Mouse (Mus musculus) heart, embryonic 13.5 days (tissue): Measurements from ENCODE around the gene Gm7534. TPM values are rescaled to one million over a fixed set of nuclear protein-coding genes. Genes with fewer than 3 reads are reported as not detected.

Experiments
- ATAC-seq: fragments of 200-750 bp; cut with Nextera tagmentation; 2 replicates; pipeline ENCODE4 v1.8.0; 2017; ENCODE audit warnings: moderate TSS enrichment; ENCODE audit not compliant: insufficient number of reproducible peaks, low FRiP score, low TSS enrichment; ENCODE audit errors: extremely low read depth
- H3K27ac ChIP-seq: fragments of 300-500 bp; sonication (generic); replicated peaks from 2 replicates; pipeline ENCODE4 v1.5.1; 2015; ENCODE audit warnings: moderate library complexity, mild to moderate bottlenecking, inconsistent platforms
- H3K27me3 ChIP-seq: fragments of 300-500 bp; sonication (generic); replicated peaks from 2 replicates; pipeline ENCODE4 v1.6.1; 2015; ENCODE audit warnings: mild to moderate bottlenecking, inconsistent platforms
- H3K36me3 ChIP-seq: fragments of 300-500 bp; sonication (generic); 2 replicates; pipeline ENCODE4 v1.6.1; 2015; ENCODE audit warnings: mild to moderate bottlenecking, inconsistent platforms
- H3K4me1 ChIP-seq: fragments of 300-500 bp; sonication (generic); 2 replicates; pipeline ENCODE4 v1.6.1; 2015; ENCODE audit warnings: inconsistent platforms
- H3K4me2 ChIP-seq: fragments of 300-500 bp; sonication (generic); 2 replicates; pipeline ENCODE4 v1.6.1; 2015; ENCODE audit warnings: inconsistent platforms, mild to moderate bottlenecking, moderate library complexity
- H3K4me3 ChIP-seq: fragments of 300-500 bp; sonication (generic); 2 replicates; pipeline ENCODE4 v1.5.1; 2015; ENCODE audit warnings: moderate library complexity, mild to moderate bottlenecking, inconsistent platforms
- H3K9ac ChIP-seq: fragments of 300-500 bp; sonication (generic); 2 replicates; pipeline ENCODE4 v1.6.1; 2015; ENCODE audit warnings: inconsistent platforms, mild to moderate bottlenecking, moderate library complexity
- H3K9me3 ChIP-seq: fragments of 300-500 bp; sonication (generic); 2 replicates; pipeline ENCODE4 v1.6.1; 2016; ENCODE audit warnings: inconsistent platforms
- WGBS: fragments of 180-500 bp; shearing (Covaris S2); methylation state at CpG from one replicate; pipeline ENCODE4 v1.1.7; 2015; ENCODE audit warnings: mixed read lengths; 5-methylcytosine and 5-hydroxymethylcytosine counted together
- polyA plus RNA-seq: library from polyadenylated mRNA; unstranded; fragments of >200 nt; fragmentation: Nextera tagmentation; extraction: Ambion mirVana; gene quantifications from 2 replicates; pipeline ENCODE4 v1.2.1, GENCODE M21; 2015

The Gm7534 gene
- not detected in 2 replicates for polyA plus RNA-seq

- Histone ChIP-seq H3K4me2 (no peak within 1 kb of the TSS), H3K27me3 (no peaks in the 10 kb centered on the region), H3K36me3 (no peaks in the 10 kb centered on the region), H3K4me1 (no peaks in the 10 kb centered on the region), H3K4me3 (no peak within 1 kb of the TSS), H3K9me3 (no peaks in the 10 kb centered on the region), H3K9ac (no peak within 1 kb of the TSS), H3K27ac (no peak within 1 kb of the TSS)
- WGBS: 77% methylated on average over 4 of the region's 4 CpGs
- no peak for ATAC-seq
Measured at GRCm38 (mm10) chr4:134202904-134203303, at the start of gene Gm7534. TSS of gene Gm7534 (minus strand) at chr4:134203004.

GRCm38 (mm10) chr4:134252131-134252910 is 49.5 kb upstream of the Gm7534 start:
- peaks cover 77% of the 10 kb centered on the region for H3K27me3 ChIP-seq
- H3K4me1 ChIP-seq: peaks cover 81% of the 10 kb centered on the region
- peak overlapping the region; percentile 77 for H3K9ac ChIP-seq
- H3K9me3 ChIP-seq: no peaks in the 10 kb centered on the region
- H3K4me2 ChIP-seq: peak overlapping the region; percentile 96
- no peaks in the 10 kb centered on the region for H3K36me3 ChIP-seq
- 17% methylated on average over 22 of the region's 22 CpGs for WGBS
- peak overlapping the region; percentile 60 for H3K4me3 ChIP-seq
- peak overlapping the region; percentile 58; the same call in 1 of the 2 replicates for H3K27ac ChIP-seq
- ATAC-seq: no peak

GRCm38 (mm10) chr4:134251241-134252130 is 48.7 kb upstream of the Gm7534 start:
- peaks cover 72% of the 10 kb centered on the region for H3K4me1 ChIP-seq
- H3K4me2 ChIP-seq: peak overlapping the region; percentile 96
- H3K36me3 ChIP-seq: no peaks in the 10 kb centered on the region
- no peak for ATAC-seq
- WGBS: 1% methylated on average over 90 of the region's 91 CpGs
- H3K4me3 ChIP-seq: peak overlapping the region; percentile 60
- H3K27me3 ChIP-seq: peaks cover 86% of the 10 kb centered on the region
- H3K9ac ChIP-seq: peak overlapping the region; percentile 77
- H3K9me3 ChIP-seq: no peaks in the 10 kb centered on the region
- no peak overlapping the region for H3K27ac ChIP-seq

- Histone ChIP-seq H3K27ac (no peak overlapping the region), H3K27me3 (peaks cover 91% of the 10 kb centered on the region)
Measured at GRCm38 (mm10) chr4:134250930-134251240, 48.1 kb upstream of the Gm7534 start.

GRCm38 (mm10) chr4:134250116-134250929 is 47.5 kb upstream of the Gm7534 start:
- Histone ChIP-seq H3K9me3 (no peaks in the 10 kb centered on the region), H3K4me3 (peak overlapping the region; percentile 60), H3K27me3 (peaks cover 91% of the 10 kb centered on the region), H3K27ac (no peak overlapping the region), H3K36me3 (no peaks in the 10 kb centered on the region), H3K4me1 (peaks cover 65% of the 10 kb centered on the region), H3K9ac (peak overlapping the region; percentile 77), H3K4me2 (peak overlapping the region; percentile 96)
- no peak for ATAC-seq
- WGBS: 12% methylated on average over 27 of the region's 27 CpGs

More at GRCm38 (mm10) chr4:134250930-134251240, 48.1 kb upstream of the Gm7534 start:
- H3K36me3 ChIP-seq: no peaks in the 10 kb centered on the region
- H3K4me3 ChIP-seq: peak overlapping the region; percentile 60
- 15% methylated on average over 10 of the region's 10 CpGs for WGBS
- H3K4me2 ChIP-seq: peak overlapping the region; percentile 96
- ATAC-seq: no peak
- peaks cover 67% of the 10 kb centered on the region for H3K4me1 ChIP-seq
- H3K9ac ChIP-seq: peak overlapping the region; percentile 77
- no peaks in the 10 kb centered on the region for H3K9me3 ChIP-seq

- no peak for ATAC-seq
- peak overlapping the region; percentile 76 for H3K9ac ChIP-seq
- peaks cover 62% of the 10 kb centered on the region for H3K4me1 ChIP-seq
- under 1% methylated on average over 30 of the region's 30 CpGs for WGBS
- no peaks in the 10 kb centered on the region for H3K36me3 ChIP-seq
- H3K27me3 ChIP-seq: peaks cover 85% of the 10 kb centered on the region
- no peaks in the 10 kb centered on the region for H3K9me3 ChIP-seq
- H3K4me3 ChIP-seq: peak overlapping the region; percentile 60
- H3K27ac ChIP-seq: no peak overlapping the region
- peak overlapping the region; percentile 96 for H3K4me2 ChIP-seq
Measured at GRCm38 (mm10) chr4:134249651-134250050, 46.8 kb upstream of the Gm7534 start.

GRCm38 (mm10) chr4:134246719-134247258 is 44.0 kb upstream of the Gm7534 start, which contains the start of gene Gm30191:
TSS of gene Gm30191 (plus strand) at chr4:134246935.
- Histone ChIP-seq H3K27me3 (peaks cover 59% of the 10 kb centered on the region), H3K36me3 (no peaks in the 10 kb centered on the region), H3K4me2 (peak within 1 kb of the TSS; percentile 98), H3K4me1 (peaks cover 42% of the 10 kb centered on the region), H3K4me3 (peak within 1 kb of the TSS; percentile 79), H3K9ac (peak within 1 kb of the TSS; percentile 88), H3K27ac (no peak within 1 kb of the TSS), H3K9me3 (no peaks in the 10 kb centered on the region)
- WGBS: 62% methylated on average over 7 of the region's 7 CpGs
- no peak for ATAC-seq

GRCm38 (mm10) chr4:134246256-134246655 is 43.5 kb upstream of the Gm7534 start:
- Histone ChIP-seq H3K27me3 (peaks cover 53% of the 10 kb centered on the region), H3K4me1 (peaks cover 37% of the 10 kb centered on the region), H3K9ac (no peak overlapping the region), H3K4me2 (no peak overlapping the region), H3K9me3 (no peaks in the 10 kb centered on the region), H3K27ac (no peak overlapping the region), H3K36me3 (no peaks in the 10 kb centered on the region), H3K4me3 (no peak overlapping the region)
- 53% methylated on average over 4 of the region's 4 CpGs for WGBS
- no peak for ATAC-seq

GRCm38 (mm10) chr4:134245148-134245843 is 42.5 kb upstream of the Gm7534 start, which contains the start of gene Zfp593:
TSS of gene Zfp593 (minus strand) at chr4:134245592.
- no peak within 1 kb of the TSS for H3K27ac ChIP-seq
- H3K9me3 ChIP-seq: no peaks in the 10 kb centered on the region
- under 1% methylated on average over 60 of the region's 60 CpGs for WGBS
- peak; percentile 80 for ATAC-seq
- H3K27me3 ChIP-seq: peaks cover 44% of the 10 kb centered on the region
- no peaks in the 10 kb centered on the region for H3K36me3 ChIP-seq
- H3K9ac ChIP-seq: peak within 1 kb of the TSS; percentile 88
- H3K4me3 ChIP-seq: peak within 1 kb of the TSS; percentile 79
- peaks cover 27% of the 10 kb centered on the region for H3K4me1 ChIP-seq
- H3K4me2 ChIP-seq: peak within 1 kb of the TSS; percentile 98
